ENCODE assay signal across 10 mouse cellular contexts in the genomic region with DNA sequence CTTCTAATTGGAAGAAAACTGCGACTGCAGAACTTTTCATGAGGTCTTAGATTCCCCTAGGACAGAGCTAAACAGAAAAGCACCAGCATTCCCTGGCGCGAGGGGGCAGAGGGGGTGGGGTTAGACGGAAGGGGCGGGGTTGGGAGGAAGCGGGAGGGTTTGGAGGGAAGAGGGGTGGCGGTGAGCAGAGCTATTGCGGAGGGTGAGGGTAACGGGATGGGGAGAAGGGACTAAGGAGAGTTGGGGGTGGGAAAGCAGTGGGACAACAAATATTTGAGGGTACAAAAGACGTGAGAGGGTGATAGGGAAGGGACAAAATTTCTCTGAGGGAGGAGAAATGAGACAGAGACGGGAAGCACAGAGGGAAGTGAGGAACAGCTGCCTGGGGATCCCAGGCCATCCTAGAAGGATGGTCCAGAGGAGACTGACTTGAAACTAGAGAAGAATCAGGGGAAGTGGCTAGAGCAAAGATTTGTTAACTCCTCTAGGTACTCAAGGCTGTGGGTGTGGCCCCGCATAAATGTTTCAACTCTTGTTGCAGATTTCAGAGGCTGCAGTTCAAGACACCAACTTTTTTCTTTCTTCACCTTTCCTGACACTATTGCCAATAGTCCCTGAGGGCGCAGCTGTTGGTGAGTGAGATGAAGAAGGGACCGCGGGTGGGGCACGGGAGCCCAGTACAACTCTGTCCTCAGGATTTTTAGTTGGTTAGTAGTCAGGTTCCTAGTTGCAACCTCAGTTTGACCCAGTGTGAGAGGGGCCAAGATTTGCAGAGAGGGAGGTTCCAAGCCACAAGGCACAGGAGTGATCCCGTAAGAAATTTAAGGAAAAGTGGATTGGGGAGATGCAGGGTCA. TPM values are rescaled to one million over a fixed set of nuclear protein-coding genes. Genes with fewer than 3 reads are reported as not detected.
DNase-seq lines count a peak whose midpoint lies in the region; ATAC-seq lines count a peak whose summit lies in the region.
"Not testable (repeated sequence)": the region's sequence is repeated elsewhere in the genome, so short reads cannot be mapped to it uniquely, and the experiment has no call there.
"Had no signal": no experiment of that assay in that cellular context is flagged by ENCODE, and none has a peak within 500 bp of the region (broad histone marks: within the 10 kb centered on the region; RNA-seq: fewer than 3 reads in every experiment).

No protein-coding gene starts in this region.

- H3K4me3 ChIP-seq in forebrain, embryonic 12.5 days (replicated peaks); hindbrain, embryonic 13.5 days; kidney, embryonic 16.5 days (ENCODE audit: low read length); liver, embryonic 16.5 days (ENCODE audit: low read depth, low read length); stomach, embryonic 15.5 days (replicated peaks): not testable (repeated sequence)
- H3K4me3 ChIP-seq in heart, embryonic 11.5 days (ENCODE audit: low read depth, low read length) = peak overlapping the region; percentile 12; the same call in 1 of the 2 replicates
- H3K4me3 ChIP-seq in midbrain, embryonic 12.5 days = 0 out of 2 replicates have a peak overlapping the region, but pooled peaks have one; percentile 13

- not testable (repeated sequence) for H3K27ac ChIP-seq in forebrain, embryonic 12.5 days; heart, embryonic 11.5 days (ENCODE audit: low read depth, low read length); hindbrain, embryonic 13.5 days; kidney, embryonic 16.5 days (ENCODE audit: low read length); liver, embryonic 16.5 days (ENCODE audit: low read length); midbrain, embryonic 12.5 days (replicated peaks); stomach, embryonic 15.5 days

- H3K9me3 ChIP-seq in forebrain, embryonic 12.5 days; heart, embryonic 11.5 days (replicated peaks; ENCODE audit: control insufficient read depth, low read length); hindbrain, embryonic 13.5 days; kidney, embryonic 16.5 days (ENCODE audit: low read length); liver, embryonic 16.5 days (replicated peaks; ENCODE audit: control insufficient read depth, low read length); midbrain, embryonic 12.5 days; stomach, embryonic 15.5 days: not testable (repeated sequence)

- 16% methylated on average over 11 of the region's 17 CpGs for WGBS in forebrain, embryonic 12.5 days
- WGBS in heart, embryonic 11.5 days (ENCODE audit: insufficient replicate concordance) = 13% methylated on average over 11 of the region's 17 CpGs
- 14% methylated on average over 14 of the region's 17 CpGs for WGBS in hindbrain, embryonic 13.5 days
- 14% methylated on average over 11 of the region's 17 CpGs for WGBS in kidney, embryonic 16.5 days
- WGBS in liver, embryonic 16.5 days (ENCODE audit: insufficient replicate concordance) = 9% methylated on average over 11 of the region's 17 CpGs
- 17% methylated on average over 11 of the region's 17 CpGs for WGBS in midbrain, embryonic 12.5 days
- 15% methylated on average over 11 of the region's 17 CpGs for WGBS in stomach, embryonic 15.5 days

- not testable (repeated sequence) for H3K9ac ChIP-seq in forebrain, embryonic 12.5 days; heart, embryonic 11.5 days (ENCODE audit: low read depth, low read length); hindbrain, embryonic 13.5 days; kidney, embryonic 16.5 days (replicated peaks; ENCODE audit: low read length); liver, embryonic 16.5 days (ENCODE audit: low read depth, low read length); midbrain, embryonic 12.5 days (replicated peaks); stomach, embryonic 15.5 days

- not testable (repeated sequence) for H3K36me3 ChIP-seq in forebrain, embryonic 12.5 days (replicated peaks); heart, embryonic 11.5 days (ENCODE audit: control insufficient read depth, insufficient read depth, low read length); hindbrain, embryonic 13.5 days; kidney, embryonic 16.5 days (ENCODE audit: insufficient read depth, low read length); liver, embryonic 16.5 days (ENCODE audit: control insufficient read depth, insufficient read depth); midbrain, embryonic 12.5 days; stomach, embryonic 15.5 days

- peak; percentile 73 for ATAC-seq in forebrain, embryonic 12.5 days (ENCODE audit: low FRiP score)
- not testable (repeated sequence) for ATAC-seq in heart, embryonic 11.5 days (replicated peaks; ENCODE audit: insufficient number of reproducible peaks, low FRiP score, low TSS enrichment)
- ATAC-seq in hindbrain, embryonic 13.5 days (ENCODE audit: low FRiP score) = peak; percentile 32; the same call in 1 of the 2 replicates
- peak; percentile 76; the same call in 1 of the 2 replicates for ATAC-seq in kidney, embryonic 16.5 days (ENCODE audit: low FRiP score, low TSS enrichment)
- 0 out of 2 replicates have a peak, but pooled peaks have one; percentile 53 for ATAC-seq in liver, embryonic 16.5 days (ENCODE audit: low read depth)
- peak; percentile 81 for ATAC-seq in midbrain, embryonic 12.5 days (ENCODE audit: low FRiP score, low read depth)
- peak; percentile 63 for ATAC-seq in stomach, embryonic 15.5 days (ENCODE audit: insufficient read depth, low FRiP score, low read depth)

- peak overlapping the region; percentile 32 for H3K4me2 ChIP-seq in forebrain, embryonic 12.5 days
- peak overlapping the region; percentile 39 for H3K4me2 ChIP-seq in heart, embryonic 11.5 days
- 0 out of 2 replicates have a peak overlapping the region, but pooled peaks have one; percentile 29 for H3K4me2 ChIP-seq in hindbrain, embryonic 13.5 days
- peak overlapping the region; percentile 42 for H3K4me2 ChIP-seq in kidney, embryonic 16.5 days (replicated peaks; ENCODE audit: low read depth, low read length)
- not testable (repeated sequence) for H3K4me2 ChIP-seq in liver, embryonic 16.5 days (ENCODE audit: low read depth, low read length)
- H3K4me2 ChIP-seq in midbrain, embryonic 12.5 days (replicated peaks) = peak overlapping the region; percentile 34
- peak overlapping the region; percentile 39 for H3K4me2 ChIP-seq in stomach, embryonic 15.5 days

- peak; percentile 8 for DNase-seq in embryo, embryonic 9.5 days (ENCODE audit: extremely low spot score)

- H3K4me1 ChIP-seq in forebrain, embryonic 12.5 days; heart, embryonic 11.5 days (ENCODE audit: control insufficient read depth, insufficient read depth, low read length); hindbrain, embryonic 13.5 days (replicated peaks); kidney, embryonic 16.5 days (ENCODE audit: insufficient read depth, low read length); liver, embryonic 16.5 days (ENCODE audit: control insufficient read depth, low read depth, low read length); midbrain, embryonic 12.5 days; stomach, embryonic 15.5 days: not testable (repeated sequence)

- H3K27me3 ChIP-seq in forebrain, embryonic 12.5 days; heart, embryonic 11.5 days (ENCODE audit: control insufficient read depth, insufficient read depth, low read length); hindbrain, embryonic 13.5 days; kidney, embryonic 16.5 days (ENCODE audit: insufficient read depth, low read length); liver, embryonic 16.5 days (ENCODE audit: control insufficient read depth, insufficient read depth, low read depth, low read length); midbrain, embryonic 12.5 days; stomach, embryonic 15.5 days (replicated peaks): not testable (repeated sequence)

RNA-seq across cellular contexts. Expression of a gene that starts 15.2 kb away (rescaled TPM):
- 0.59 and 1.1 TPM in 2 replicates for polyA plus RNA-seq in forebrain, embryonic 12.5 days (2016; fragmentation: Nextera tagmentation; extraction: Ambion mirVana)
- 0.39 and 0.49 TPM in 2 replicates for polyA plus RNA-seq in heart, embryonic 11.5 days (2014; fragmentation: Nextera tagmentation; extraction: Ambion mirVana)
- polyA plus RNA-seq in hindbrain, embryonic 13.5 days (2015; fragmentation: Nextera tagmentation; extraction: Ambion mirVana) = 0.61 and 1.0 TPM in 2 replicates
- polyA plus RNA-seq in kidney, embryonic 16.5 days (2015; fragmentation: Nextera tagmentation; extraction: Ambion mirVana) = 1.5 and 1.7 TPM in 2 replicates
- 0.12 TPM in 1 of 2 replicates, not detected in the other for polyA plus RNA-seq in liver, embryonic 16.5 days (2015; fragmentation: Nextera tagmentation; extraction: Ambion mirVana)
- polyA plus RNA-seq in midbrain, embryonic 12.5 days (2016; fragmentation: Nextera tagmentation; extraction: Ambion mirVana) = 1.7 and 1.9 TPM in 2 replicates
- polyA plus RNA-seq in stomach, embryonic 15.5 days (2015; fragmentation: Nextera tagmentation; extraction: Ambion mirVana) = 0.68 and 0.98 TPM in 2 replicates
- polyA plus RNA-seq: G1E; small intestine, adult 2 months had no signal

RNA-seq across cellular contexts. Expression of a gene that starts 15.2 kb away (rescaled TPM):
- polyA plus RNA-seq in forebrain, embryonic 12.5 days (2016; fragmentation: Nextera tagmentation; extraction: Ambion mirVana) = 5.7 and 5.9 TPM in 2 replicates
- 6.1 and 7.9 TPM in 2 replicates for polyA plus RNA-seq in heart, embryonic 11.5 days (2014; fragmentation: Nextera tagmentation; extraction: Ambion mirVana)
- polyA plus RNA-seq in hindbrain, embryonic 13.5 days (2015; fragmentation: Nextera tagmentation; extraction: Ambion mirVana) = 1.9 and 2.4 TPM in 2 replicates
- 12.5 and 13.1 TPM in 2 replicates for polyA plus RNA-seq in kidney, embryonic 16.5 days (2015; fragmentation: Nextera tagmentation; extraction: Ambion mirVana)
- 1.7 and 2.4 TPM in 2 replicates for polyA plus RNA-seq in liver, embryonic 16.5 days (2015; fragmentation: Nextera tagmentation; extraction: Ambion mirVana)
- 8.5 and 10.3 TPM in 2 replicates for polyA plus RNA-seq in midbrain, embryonic 12.5 days (2016; fragmentation: Nextera tagmentation; extraction: Ambion mirVana)
- 8.3 and 9.3 TPM in 2 replicates for polyA plus RNA-seq in stomach, embryonic 15.5 days (2015; fragmentation: Nextera tagmentation; extraction: Ambion mirVana)

RNA-seq across cellular contexts. Expression of a gene that starts 24.5 kb away (rescaled TPM):
- polyA plus RNA-seq in forebrain, embryonic 12.5 days (2016; fragmentation: Nextera tagmentation; extraction: Ambion mirVana) = 11.5 and 14.4 TPM in 2 replicates
- 14.5 and 19.8 TPM in 2 replicates for polyA plus RNA-seq in heart, embryonic 11.5 days (2014; fragmentation: Nextera tagmentation; extraction: Ambion mirVana)
- 4.2 and 8.0 TPM in 2 replicates for polyA plus RNA-seq in hindbrain, embryonic 13.5 days (2015; fragmentation: Nextera tagmentation; extraction: Ambion mirVana)
- 30.1 and 31.6 TPM in 2 replicates for polyA plus RNA-seq in kidney, embryonic 16.5 days (2015; fragmentation: Nextera tagmentation; extraction: Ambion mirVana)
- polyA plus RNA-seq in liver, embryonic 16.5 days (2015; fragmentation: Nextera tagmentation; extraction: Ambion mirVana) = 3.1 and 3.5 TPM in 2 replicates
- 18.2 and 24.7 TPM in 2 replicates for polyA plus RNA-seq in midbrain, embryonic 12.5 days (2016; fragmentation: Nextera tagmentation; extraction: Ambion mirVana)
- 21.3 and 21.6 TPM in 2 replicates for polyA plus RNA-seq in stomach, embryonic 15.5 days (2015; fragmentation: Nextera tagmentation; extraction: Ambion mirVana)
